In genomic region chr9:75163650-75164049, GRCm38 (mm10) we compare ENCODE assay signal across 24 mouse cellular contexts.
DNase-seq lines count a peak whose midpoint lies in the region; ATAC-seq lines count a peak whose summit lies in the region.
"Had no signal": no experiment of that assay in that cellular context is flagged by ENCODE, and none has a peak within 500 bp of the region (broad histone marks: within the 10 kb centered on the region; RNA-seq: fewer than 3 reads in every experiment).

No protein-coding gene starts in this region.

- ATAC-seq in cerebellum, adult (ENCODE audit: insufficient number of reproducible peaks, low FRiP score, low TSS enrichment): no peak
- ATAC-seq in heart, embryonic 11.5 days (replicated peaks; ENCODE audit: insufficient number of reproducible peaks, low FRiP score, low TSS enrichment): no peak
- ATAC-seq: activated CD4-positive, CD25-positive, alpha-beta regulatory T cell, adult 4 months; forebrain, embryonic 16.5 days; inflammation-experienced regulatory T-cells, adult 6 months had no signal

- no peak overlapping the region for H3K9ac ChIP-seq in heart, embryonic 11.5 days (ENCODE audit: low read depth, low read length)
- H3K9ac ChIP-seq: hindbrain, embryonic 14.5 days; limb, embryonic 15.5 days; liver, embryonic 15.5 days; neural tube, embryonic 12.5 days had no signal

- peaks cover 6% of the 10 kb centered on the region for H3K36me3 ChIP-seq in heart, embryonic 11.5 days (ENCODE audit: control insufficient read depth, insufficient read depth, low read length)
- H3K36me3 ChIP-seq: liver, embryonic 15.5 days had no signal

- H3K27ac ChIP-seq in heart, embryonic 11.5 days (ENCODE audit: low read depth, low read length): no peak overlapping the region
- H3K27ac ChIP-seq: forebrain, embryonic 10.5 days; hindbrain, embryonic 14.5 days; limb, embryonic 15.5 days; liver, embryonic 15.5 days; neural tube, embryonic 12.5 days had no signal

- no peak overlapping the region for H3K4me2 ChIP-seq in heart, embryonic 11.5 days
- H3K4me2 ChIP-seq: hindbrain, embryonic 14.5 days; limb, embryonic 15.5 days; liver, embryonic 15.5 days; neural tube, embryonic 12.5 days had no signal

- H3K4me3 ChIP-seq in heart, embryonic 11.5 days (ENCODE audit: low read depth, low read length): no peak overlapping the region
- H3K4me3 ChIP-seq: forebrain, embryonic 10.5 days; limb, embryonic 15.5 days; liver, embryonic 15.5 days; neural tube, embryonic 12.5 days had no signal

- H3K4me1 ChIP-seq in heart, embryonic 11.5 days (ENCODE audit: control insufficient read depth, insufficient read depth, low read length): 0 out of 2 replicates have a peak, but pooled peaks cover 4% of the 10 kb centered on the region
- H3K4me1 ChIP-seq: forebrain, embryonic 10.5 days; limb, embryonic 15.5 days; liver, embryonic 15.5 days; neural tube, embryonic 12.5 days had no signal

- H3K27me3 ChIP-seq in heart, embryonic 11.5 days (ENCODE audit: control insufficient read depth, insufficient read depth, low read length): no peaks in the 10 kb centered on the region
- H3K27me3 ChIP-seq: limb, embryonic 15.5 days; liver, embryonic 15.5 days; neural tube, embryonic 12.5 days had no signal

- no peaks in the 10 kb centered on the region for H3K9me3 ChIP-seq in heart, embryonic 11.5 days (replicated peaks; ENCODE audit: control insufficient read depth, low read length)
- H3K9me3 ChIP-seq: forebrain, embryonic 10.5 days; limb, embryonic 15.5 days; liver, embryonic 15.5 days; neural tube, embryonic 12.5 days had no signal

- peak; percentile 38 for DNase-seq in cerebellum, adult 11 months
- peak; percentile 34 to 47 for DNase-seq in heart, adult 18-20 months
- DNase-seq in cerebellum, postnatal 36 days: peak; percentile 56 to 58
- DNase-seq in thymus, postnatal 14 days: no peak
- DNase-seq in layer of hippocampus, postnatal 36 days: no peak
- DNase-seq: adrenal gland, adult 8-10 months; kidney, adult 2 months; kidney, postnatal 10 days; left cerebral cortex, postnatal 4 days; lung, postnatal 4 days; midbrain, embryonic 14.5 days; retina, postnatal 1 day; right cerebral cortex, postnatal 25 days; spleen, adult 18-20 months had no signal

Comparison
In these comparisons a context has a peak if more than half of its experiments do, and no peak if none do; other contexts are left out.
1. DNase-seq: peak in cerebellum, adult 11 months (single experiment), heart, adult 18-20 months (2 of 2) and cerebellum, postnatal 36 days (2 of 2); none in thymus, postnatal 14 days (single experiment) and layer of hippocampus, postnatal 36 days (0 of 2).